Mouse (Mus musculus) intestine, embryonic 16.5 days (tissue): Measurements from ENCODE around the gene Smc1b. TPM values are rescaled to one million over a fixed set of nuclear protein-coding genes. Genes with fewer than 3 reads are reported as not detected.

Experiments used
- ATAC-seq: fragments of 200-750 bp; cut with Nextera tagmentation; 2 replicates; pipeline ENCODE4 v1.8.0; 2017; ENCODE audit warnings: moderate TSS enrichment, moderate library complexity
- H3K27ac ChIP-seq: fragments of 300-500 bp; sonication (generic); 2 replicates; pipeline ENCODE4 v1.5.1; 2014; ENCODE audit warnings: mild to moderate bottlenecking, low read length
- H3K27me3 ChIP-seq: fragments of 300-500 bp; sonication (generic); replicated peaks from 2 replicates; pipeline ENCODE4 v1.6.1; 2014; ENCODE audit warnings: low read length, control low read depth, mixed read lengths; ENCODE audit not compliant: control insufficient read depth, insufficient read depth
- H3K36me3 ChIP-seq: fragments of 300-500 bp; sonication (generic); 2 replicates; pipeline ENCODE4 v1.6.1; 2014; ENCODE audit warnings: low read length, control low read depth; ENCODE audit not compliant: control insufficient read depth, insufficient read depth
- H3K4me1 ChIP-seq: fragments of 300-500 bp; sonication (generic); 2 replicates; pipeline ENCODE4 v1.6.1; 2014; ENCODE audit warnings: low read length, control low read depth, mixed read lengths; ENCODE audit not compliant: control insufficient read depth, insufficient read depth
- H3K4me2 ChIP-seq: fragments of 300-500 bp; sonication (generic); 2 replicates; pipeline ENCODE4 v1.6.1; 2014; ENCODE audit warnings: low read depth, low read length, control low read depth
- H3K4me3 ChIP-seq: fragments of 300-500 bp; sonication (generic); 2 replicates; pipeline ENCODE4 v1.5.1; 2014; ENCODE audit warnings: mild to moderate bottlenecking, low read length
- H3K9ac ChIP-seq: fragments of 300-500 bp; sonication (generic); 2 replicates; pipeline ENCODE4 v1.6.1; 2014; ENCODE audit warnings: low read depth, low read length
- H3K9me3 ChIP-seq: fragments of 300-500 bp; sonication (generic); 2 replicates; pipeline ENCODE4 v1.6.1; 2016; ENCODE audit warnings: low read length, control low read depth; ENCODE audit not compliant: control insufficient read depth
- WGBS: fragments of 180-500 bp; shearing (Covaris S2); extraction: QIAGEN DNeasy Blood & Tissue Kit; methylation state at CpG from one replicate; pipeline ENCODE4 v1.1.7; 2014; 5-methylcytosine and 5-hydroxymethylcytosine counted together
- polyA plus RNA-seq: library from polyadenylated mRNA; unstranded; fragments of >200 nt; fragmentation: Nextera tagmentation; extraction: Ambion mirVana; gene quantifications from 2 replicates; pipeline ENCODE4 v1.2.1, GENCODE M21; 2015

Gene Smc1b
- polyA plus RNA-seq, 1 experiment from 2014 or later = 0.17 TPM

GRCm38 (mm10) chr15:85055186-85055585 is 76.6 kb downstream of the Smc1b start:
- Histone ChIP-seq H3K27ac (no peak overlapping the region), H3K27me3 (no peaks in the 10 kb centered on the region), H3K4me1 (no peaks in the 10 kb centered on the region), H3K9me3 (no peaks in the 10 kb centered on the region), H3K36me3 (peaks cover 9% of the 10 kb centered on the region; the same call in 1 of the 2 replicates), H3K4me2 (no peak overlapping the region), H3K9ac (no peak overlapping the region), H3K4me3 (no peak overlapping the region)
- WGBS = 80% methylated on average over 4 of the region's 4 CpGs
- no peak for ATAC-seq

GRCm38 (mm10) chr15:85054098-85054497 is 77.7 kb downstream of the Smc1b start:
- no peaks in the 10 kb centered on the region for H3K4me1 ChIP-seq
- H3K36me3 ChIP-seq = peaks cover 10% of the 10 kb centered on the region; the same call in 1 of the 2 replicates
- H3K27ac ChIP-seq = no peak overlapping the region
- ATAC-seq = no peak
- WGBS = 84% methylated on average over 3 of the region's 3 CpGs
- H3K4me2 ChIP-seq = no peak overlapping the region
- no peak overlapping the region for H3K9ac ChIP-seq
- no peak overlapping the region for H3K4me3 ChIP-seq
- H3K9me3 ChIP-seq = no peaks in the 10 kb centered on the region
- H3K27me3 ChIP-seq = no peaks in the 10 kb centered on the region

- Histone ChIP-seq H3K36me3 (peaks cover 27% of the 10 kb centered on the region), H3K9ac (no peak overlapping the region), H3K4me2 (no peak overlapping the region), H3K9me3 (no peaks in the 10 kb centered on the region), H3K27ac (no peak overlapping the region), H3K4me3 (no peak overlapping the region), H3K4me1 (no peaks in the 10 kb centered on the region), H3K27me3 (no peaks in the 10 kb centered on the region)
- 89% methylated on average over 1 of the region's 1 CpGs for WGBS
- no peak for ATAC-seq
Measured at GRCm38 (mm10) chr15:85049758-85050157, 82.0 kb downstream of the Smc1b start.

GRCm38 (mm10) chr15:85047865-85048264 is 83.9 kb downstream of the Smc1b start:
- 86% methylated on average over 4 of the region's 4 CpGs for WGBS
- Histone ChIP-seq H3K36me3 (peaks cover 27% of the 10 kb centered on the region), H3K27ac (no peak overlapping the region), H3K4me2 (no peak overlapping the region), H3K4me1 (peaks cover 7% of the 10 kb centered on the region), H3K27me3 (no peaks in the 10 kb centered on the region), H3K4me3 (no peak overlapping the region), H3K9me3 (no peaks in the 10 kb centered on the region), H3K9ac (no peak overlapping the region)
- ATAC-seq = no peak

GRCm38 (mm10) chr15:85046230-85046950 is 85.4 kb downstream of the Smc1b start:
- whole genome bisulfite sequencing = 92% methylated on average over 14 of the region's 14 CpGs
- Histone ChIP-seq H3K27ac (no peak overlapping the region), H3K4me2 (no peak overlapping the region), H3K36me3 (peaks cover 24% of the 10 kb centered on the region), H3K4me1 (peaks cover 15% of the 10 kb centered on the region), H3K9me3 (no peaks in the 10 kb centered on the region), H3K9ac (no peak overlapping the region), H3K4me3 (no peak overlapping the region), H3K27me3 (no peaks in the 10 kb centered on the region)
- ATAC-seq = no peak

GRCm38 (mm10) chr15:85043761-85044160 is 88.0 kb downstream of the Smc1b start:
- 65% methylated on average over 5 of the region's 5 CpGs for WGBS
- Histone ChIP-seq H3K4me2 (no peak overlapping the region), H3K4me3 (no peak overlapping the region), H3K9ac (peak overlapping the region; percentile 40; the same call in 1 of the 2 replicates), H3K27me3 (no peaks in the 10 kb centered on the region), H3K9me3 (no peaks in the 10 kb centered on the region), H3K36me3 (peaks cover 14% of the 10 kb centered on the region), H3K4me1 (peaks cover 26% of the 10 kb centered on the region), H3K27ac (no peak overlapping the region)
- no peak for ATAC-seq

- peak overlapping the region; percentile 40 for H3K9ac ChIP-seq
- H3K9me3 ChIP-seq = no peaks in the 10 kb centered on the region
- 0 out of 2 replicates have a peak overlapping the region, but pooled peaks have one; percentile 16 for H3K4me2 ChIP-seq
- H3K4me3 ChIP-seq = 0 out of 2 replicates have a peak overlapping the region, but pooled peaks have one; percentile 5
- H3K36me3 ChIP-seq = peaks cover 14% of the 10 kb centered on the region
- H3K4me1 ChIP-seq = peaks cover 32% of the 10 kb centered on the region
- WGBS = 47% methylated on average over 5 of the region's 5 CpGs
- no peak for ATAC-seq
- H3K27ac ChIP-seq = peak overlapping the region; percentile 77
- H3K27me3 ChIP-seq = no peaks in the 10 kb centered on the region
Measured at GRCm38 (mm10) chr15:85043116-85043515, 88.6 kb downstream of the Smc1b start.

GRCm38 (mm10) chr15:85042361-85042954 is 89.3 kb downstream of the Smc1b start:
- no peaks in the 10 kb centered on the region for H3K27me3 ChIP-seq
- H3K4me3 ChIP-seq = no peak overlapping the region
- H3K4me1 ChIP-seq = peaks cover 39% of the 10 kb centered on the region
- WGBS = 14% methylated on average over 4 of the region's 4 CpGs
- no peaks in the 10 kb centered on the region for H3K9me3 ChIP-seq
- peak overlapping the region; percentile 77 for H3K27ac ChIP-seq
- H3K36me3 ChIP-seq = peaks cover 14% of the 10 kb centered on the region
- H3K9ac ChIP-seq = peak overlapping the region; percentile 40; the same call in 1 of the 2 replicates
- ATAC-seq = peak; percentile 86
- H3K4me2 ChIP-seq = no peak overlapping the region

- peak overlapping the region; percentile 77 for H3K27ac ChIP-seq
- H3K27me3 ChIP-seq = no peaks in the 10 kb centered on the region
- H3K36me3 ChIP-seq = peaks cover 9% of the 10 kb centered on the region
- no peaks in the 10 kb centered on the region for H3K9me3 ChIP-seq
- no peak overlapping the region for H3K9ac ChIP-seq
- peaks cover 40% of the 10 kb centered on the region for H3K4me1 ChIP-seq
- H3K4me3 ChIP-seq = no peak overlapping the region
- ATAC-seq = no peak
- no peak overlapping the region for H3K4me2 ChIP-seq
- 72% methylated on average over 10 of the region's 10 CpGs for WGBS
Measured at GRCm38 (mm10) chr15:85041546-85042225, 90.1 kb downstream of the Smc1b start.
